Mouse (Mus musculus) MEL (cell line): ENCODE measurements around the gene Zfp131.

Experiments
- CTCF ChIP-seq, 3 experiments: IDR thresholded peaks in 2 of 3; conservative IDR thresholded peaks in 1 of 3; 2 replicates each; pipeline ENCODE4 v1.5.1; 2011 to 2012; ENCODE audit warnings: low read length in 3 of 3, low read depth in 2 of 3, mild to moderate bottlenecking in 2 of 3, improper control_type of control experiment in 1 of 3, inconsistent platforms in 1 of 3, mixed read lengths in 1 of 3, moderate library complexity in 1 of 3; ENCODE audit not compliant: control insufficient read depth in 1 of 3, insufficient read depth in 1 of 3, poor library complexity in 1 of 3, severe bottlenecking in 1 of 3
- ELF1 ChIP-seq: IDR thresholded peaks from 2 replicates; pipeline ENCODE4 v1.6.1; 2014; ENCODE audit warnings: low read depth, mild to moderate bottlenecking, inconsistent platforms, low read length, improper control_type of control experiment, moderate library complexity
- GATA1 ChIP-seq: IDR thresholded peaks from 2 replicates; pipeline ENCODE4 v1.6.1; 2011; ENCODE audit warnings: low read depth, low read length, improper control_type of control experiment
- HCFC1 ChIP-seq: IDR thresholded peaks from 2 replicates; pipeline ENCODE4 v1.6.1; 2012; ENCODE audit warnings: low read depth, mild to moderate bottlenecking, inconsistent platforms, low read length, improper control_type of control experiment, moderate library complexity
- MXI1 ChIP-seq: IDR thresholded peaks from 2 replicates; pipeline ENCODE4 v1.6.1; 2011; ENCODE audit warnings: mild to moderate bottlenecking, low read depth, low read length, improper control_type of control experiment
- POLR2A ChIP-seq, 2 experiments: IDR thresholded peaks; 2 replicates each; pipeline ENCODE4 v1.6.1; 2011 to 2012; ENCODE audit warnings: low read length in 2 of 2, mild to moderate bottlenecking in 2 of 2, control low read depth in 1 of 2, improper control_type of control experiment in 1 of 2, low read depth in 1 of 2, moderate library complexity in 1 of 2; ENCODE audit not compliant: control insufficient read depth in 1 of 2, insufficient read depth in 1 of 2, poor library complexity in 1 of 2
- POLR2AphosphoS2 ChIP-seq: IDR thresholded peaks from 2 replicates; pipeline ENCODE4 v1.6.1; 2011; ENCODE audit warnings: low read length, improper control_type of control experiment
- RCOR1 ChIP-seq: IDR thresholded peaks from 2 replicates; pipeline ENCODE4 v1.6.1; 2012; ENCODE audit warnings: low read depth, mild to moderate bottlenecking, inconsistent platforms, low read length, improper control_type of control experiment
- USF2 ChIP-seq, 2 experiments: IDR thresholded peaks; 2 replicates each; pipeline ENCODE4 v1.6.1; 2011 to 2012; ENCODE audit warnings: improper control_type of control experiment in 2 of 2, low read length in 2 of 2, borderline replicate concordance in 1 of 2, inconsistent platforms in 1 of 2, low read depth in 1 of 2, mild to moderate bottlenecking in 1 of 2; ENCODE audit not compliant: insufficient read depth in 1 of 2
- ZC3H11A ChIP-seq: IDR thresholded peaks from 2 replicates; pipeline ENCODE4 v1.6.1; 2012; ENCODE audit warnings: low read depth, mild to moderate bottlenecking, inconsistent platforms, low read length, improper control_type of control experiment
- ZKSCAN1 ChIP-seq: IDR thresholded peaks from 2 replicates; pipeline ENCODE4 v1.6.1; 2012; ENCODE audit warnings: low read depth, mild to moderate bottlenecking, inconsistent platforms, low read length, improper control_type of control experiment, moderate library complexity

- TF ChIP-seq CTCF (IDR thresholded peaks at IDR 0.05 in 2 of 3, conservative IDR thresholded peaks at IDR 0.05 in 1 of 3; ENCODE audit: control insufficient read depth in 1 of 3, insufficient read depth in 1 of 3, low read depth in 2 of 3, low read length in 3 of 3, poor library complexity in 1 of 3, severe bottlenecking in 1 of 3), result no peak
- no peak for TF ChIP-seq MXI1
- no peak for TF ChIP-seq USF2 (IDR thresholded peaks at IDR 0.05; ENCODE audit: borderline replicate concordance in 1 of 2, insufficient read depth in 1 of 2, low read depth in 1 of 2, low read length in 2 of 2)
- no peak for TF ChIP-seq ZKSCAN1
- TF ChIP-seq RCOR1, result no peak
- TF ChIP-seq POLR2A (IDR thresholded peaks at IDR 0.05; ENCODE audit: control insufficient read depth in 1 of 2, insufficient read depth in 1 of 2, low read depth in 1 of 2, low read length in 2 of 2, poor library complexity in 1 of 2), result no peak
- no peak for TF ChIP-seq GATA1
- no peak for TF ChIP-seq ZC3H11A
- TF ChIP-seq ELF1, result no peak
- no peak for TF ChIP-seq HCFC1
- no peak for TF ChIP-seq POLR2AphosphoS2
Measured at GRCm38 (mm10) chr13:119756831-119757230, 33.9 kb downstream of the Zfp131 start.
